In the genomic region with DNA sequence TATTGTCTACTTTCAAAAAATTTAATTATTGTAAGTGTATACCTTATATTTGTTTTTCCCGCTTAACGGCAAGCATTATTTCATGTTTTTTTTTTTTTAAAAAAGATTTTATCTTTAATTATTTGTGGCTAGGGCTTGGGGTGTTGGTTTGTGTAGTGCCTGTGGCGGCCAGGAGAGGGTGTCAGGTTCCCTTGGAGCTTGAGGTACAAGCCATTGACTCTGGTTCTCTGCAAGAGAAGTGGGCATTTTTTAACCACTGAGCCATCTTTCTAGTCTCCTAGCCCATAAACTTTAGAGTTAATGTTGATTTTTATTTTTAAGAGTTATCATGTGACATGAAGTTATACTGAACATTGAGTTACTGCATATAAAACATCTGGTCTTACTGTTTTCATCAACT, we compare ENCODE assay signal across 9 mouse cellular contexts. TPM values are rescaled to one million over a fixed set of nuclear protein-coding genes. Genes with fewer than 3 reads are reported as not detected.
DNase-seq lines count a peak whose midpoint lies in the region; ATAC-seq and TF ChIP-seq lines count a peak whose summit lies in the region.
"Had no signal": no experiment of that assay in that cellular context is flagged by ENCODE, and none has a peak within 500 bp of the region (broad histone marks: within the 10 kb centered on the region; RNA-seq: fewer than 3 reads in every experiment).

No protein-coding gene starts in this region.

- WGBS in forebrain, embryonic 11.5 days, result 83% methylated on average over 3 of the region's 3 CpGs
- 86% methylated on average over 3 of the region's 3 CpGs for WGBS in forebrain, embryonic 10.5 days
- 86% methylated on average over 3 of the region's 3 CpGs for WGBS in limb, embryonic 11.5 days
- 89% methylated on average over 3 of the region's 3 CpGs for WGBS in limb, embryonic 10.5 days
- WGBS in small intestine, adult 2 months, result 86% methylated on average over 3 of the region's 3 CpGs

- no peak overlapping the region for H3K4me2 ChIP-seq in forebrain, embryonic 11.5 days (ENCODE audit: low read depth, low read length, severe bottlenecking)
- H3K4me2 ChIP-seq in limb, embryonic 11.5 days (ENCODE audit: low read depth, severe bottlenecking), result no peak overlapping the region
- H3K4me2 ChIP-seq: heart, embryonic 13.5 days had no signal

- H3K9ac ChIP-seq in forebrain, embryonic 11.5 days (ENCODE audit: low read length), result no peak overlapping the region
- no peak overlapping the region for H3K9ac ChIP-seq in limb, embryonic 11.5 days (ENCODE audit: low read length)
- H3K9ac ChIP-seq: heart, embryonic 13.5 days had no signal

- peaks cover 3% of the 10 kb centered on the region; the same call in 1 of the 2 replicates for H3K36me3 ChIP-seq in forebrain, embryonic 11.5 days (ENCODE audit: control insufficient read depth, insufficient read depth, low read length)
- peaks cover 98% of the 10 kb centered on the region for H3K36me3 ChIP-seq in forebrain, embryonic 10.5 days (replicated peaks)
- peaks cover 9% of the 10 kb centered on the region for H3K36me3 ChIP-seq in limb, embryonic 11.5 days (ENCODE audit: control insufficient read depth, insufficient read depth, low read length)
- H3K36me3 ChIP-seq in limb, embryonic 10.5 days, result peaks cover 97% of the 10 kb centered on the region
- peaks cover 91% of the 10 kb centered on the region for H3K36me3 ChIP-seq in E14TG2a.4 (ENCODE audit: insufficient read depth, low read length)
- H3K36me3 ChIP-seq in small intestine, adult 2 months (ENCODE audit: control insufficient read depth, insufficient read depth, low read length), result peaks cover 76% of the 10 kb centered on the region

- H3K4me3 ChIP-seq in forebrain, embryonic 11.5 days (ENCODE audit: low read depth, low read length), result no peak overlapping the region
- no peak overlapping the region for H3K4me3 ChIP-seq in forebrain, embryonic 10.5 days
- H3K4me3 ChIP-seq in limb, embryonic 11.5 days (ENCODE audit: low read depth, low read length), result no peak overlapping the region
- no peak overlapping the region for H3K4me3 ChIP-seq in limb, embryonic 10.5 days
- H3K4me3 ChIP-seq in E14TG2a.4 (replicated peaks; ENCODE audit: low read length), result no peak overlapping the region
- H3K4me3 ChIP-seq in small intestine, adult 2 months (ENCODE audit: low read depth, low read length), result no peak overlapping the region
- H3K4me3 ChIP-seq: heart, embryonic 13.5 days had no signal

- DNase-seq in forebrain, embryonic 11.5 days (ENCODE audit: low spot score), result peak; percentile 45
- no peak for DNase-seq in forebrain, embryonic 10.5 days (ENCODE audit: extremely low spot score, low spot score)
- DNase-seq in limb, embryonic 11.5 days (ENCODE audit: low spot score), result peak; percentile 36
- DNase-seq in limb, embryonic 10.5 days (ENCODE audit: low spot score), result no peak
- peak; percentile 25 for DNase-seq in embryo, embryonic 11 days

- no peaks in the 10 kb centered on the region for H3K9me3 ChIP-seq in forebrain, embryonic 11.5 days (ENCODE audit: control insufficient read depth, low read length)
- no peaks in the 10 kb centered on the region for H3K9me3 ChIP-seq in forebrain, embryonic 10.5 days
- H3K9me3 ChIP-seq in limb, embryonic 11.5 days (ENCODE audit: control insufficient read depth, low read length), result no peaks in the 10 kb centered on the region
- no peaks in the 10 kb centered on the region for H3K9me3 ChIP-seq in limb, embryonic 10.5 days (replicated peaks)
- H3K9me3 ChIP-seq in E14TG2a.4 (ENCODE audit: low read length), result 0 out of 2 replicates have a peak, but pooled peaks cover 4% of the 10 kb centered on the region
- H3K9me3 ChIP-seq: heart, embryonic 13.5 days had no signal

- H3K4me1 ChIP-seq in forebrain, embryonic 11.5 days (replicated peaks; ENCODE audit: control insufficient read depth, insufficient read depth, low read length), result no peaks in the 10 kb centered on the region
- no peaks in the 10 kb centered on the region for H3K4me1 ChIP-seq in forebrain, embryonic 10.5 days
- H3K4me1 ChIP-seq in limb, embryonic 11.5 days (ENCODE audit: control insufficient read depth, insufficient read depth, low read length), result no peaks in the 10 kb centered on the region
- H3K4me1 ChIP-seq in limb, embryonic 10.5 days, result no peaks in the 10 kb centered on the region
- no peaks in the 10 kb centered on the region for H3K4me1 ChIP-seq in E14TG2a.4 (replicated peaks; ENCODE audit: low read depth, low read length)
- no peaks in the 10 kb centered on the region for H3K4me1 ChIP-seq in small intestine, adult 2 months (ENCODE audit: control insufficient read depth, insufficient read depth, insufficient read length, low read length)

- no peaks in the 10 kb centered on the region for H3K27me3 ChIP-seq in forebrain, embryonic 11.5 days (ENCODE audit: control insufficient read depth, insufficient read depth, low read length)
- H3K27me3 ChIP-seq in forebrain, embryonic 10.5 days (ENCODE audit: poor library complexity, severe bottlenecking), result no peaks in the 10 kb centered on the region
- H3K27me3 ChIP-seq in limb, embryonic 11.5 days (ENCODE audit: control insufficient read depth, insufficient read depth, low read length), result no peaks in the 10 kb centered on the region
- no peaks in the 10 kb centered on the region for H3K27me3 ChIP-seq in limb, embryonic 10.5 days (ENCODE audit: low read depth, poor library complexity, severe bottlenecking)
- no peaks in the 10 kb centered on the region for H3K27me3 ChIP-seq in E14TG2a.4 (ENCODE audit: insufficient read depth, low read length)
- H3K27me3 ChIP-seq in small intestine, adult 2 months (ENCODE audit: control insufficient read depth, insufficient read depth, low read length), result no peaks in the 10 kb centered on the region
- H3K27me3 ChIP-seq: heart, embryonic 13.5 days had no signal

- TF ChIP-seq CTCF in E14TG2a.4 (conservative IDR thresholded peaks at IDR 0.05; ENCODE audit: low read length), result peak; percentile 70
- peak; percentile 58; the same call in 1 of the 2 replicates for TF ChIP-seq CTCF in small intestine, adult 2 months (IDR thresholded peaks at IDR 0.05; ENCODE audit: extremely low read depth, insufficient read length, insufficient replicate concordance, low read depth, low read length)

- ATAC-seq in forebrain, embryonic 11.5 days (replicated peaks; ENCODE audit: low FRiP score), result no peak
- ATAC-seq in limb, embryonic 11.5 days (ENCODE audit: insufficient number of reproducible peaks, low FRiP score, low TSS enrichment, low read depth), result no peak
- no peak for ATAC-seq in frontal cortex, adult (ENCODE audit: low TSS enrichment)

- no peak overlapping the region for H3K27ac ChIP-seq in forebrain, embryonic 11.5 days (ENCODE audit: low read depth, low read length)
- H3K27ac ChIP-seq in forebrain, embryonic 10.5 days, result no peak overlapping the region
- no peak overlapping the region for H3K27ac ChIP-seq in limb, embryonic 11.5 days (replicated peaks; ENCODE audit: low read depth, low read length)
- no peak overlapping the region for H3K27ac ChIP-seq in limb, embryonic 10.5 days
- no peak overlapping the region for H3K27ac ChIP-seq in small intestine, adult 2 months (ENCODE audit: insufficient read depth, low read depth, low read length)
- H3K27ac ChIP-seq: heart, embryonic 13.5 days had no signal

- TF ChIP-seq POLR2A in small intestine, adult 2 months (IDR thresholded peaks at IDR 0.05; ENCODE audit: low read depth, low read length), result no peak

RNA-seq across cellular contexts. Expression of a gene that starts 18.5 kb away (rescaled TPM):
- polyA plus RNA-seq in forebrain, embryonic 11.5 days (2014; fragmentation: Nextera tagmentation; extraction: Ambion mirVana), result 0.36 and 0.64 TPM in 2 replicates
- 0.45 and 0.54 TPM in 2 replicates for polyA plus RNA-seq in forebrain, embryonic 10.5 days (2016; fragmentation: Nextera tagmentation; extraction: Ambion mirVana)
- polyA plus RNA-seq in limb, embryonic 11.5 days (2014; fragmentation: Nextera tagmentation; extraction: Ambion mirVana), result 0.51 and 0.54 TPM in 2 replicates
- 0.48 and 0.58 TPM in 2 replicates for polyA plus RNA-seq in limb, embryonic 10.5 days (2016; fragmentation: Nextera tagmentation; extraction: Ambion mirVana)
- 9.1 and 9.7 TPM in 2 replicates for polyA plus RNA-seq in small intestine, adult 2 months (2012; rRNA removed)

RNA-seq across cellular contexts. Expression of a gene that starts 24.3 kb away (rescaled TPM):
- polyA plus RNA-seq in forebrain, embryonic 11.5 days (2014; fragmentation: Nextera tagmentation; extraction: Ambion mirVana), result 12.6 and 13.2 TPM in 2 replicates
- 12.1 and 13.9 TPM in 2 replicates for polyA plus RNA-seq in forebrain, embryonic 10.5 days (2016; fragmentation: Nextera tagmentation; extraction: Ambion mirVana)
- polyA plus RNA-seq in limb, embryonic 11.5 days (2014; fragmentation: Nextera tagmentation; extraction: Ambion mirVana), result 13.8 and 14.4 TPM in 2 replicates
- polyA plus RNA-seq in limb, embryonic 10.5 days (2016; fragmentation: Nextera tagmentation; extraction: Ambion mirVana), result 13.5 and 14.7 TPM in 2 replicates
- polyA plus RNA-seq in small intestine, adult 2 months (2012; rRNA removed), result 0.53 and 1.3 TPM in 2 replicates

RNA-seq across cellular contexts. Expression of a gene that starts 53.0 kb away (rescaled TPM):
- 4.7 and 5.2 TPM in 2 replicates for polyA plus RNA-seq in forebrain, embryonic 11.5 days (2014; fragmentation: Nextera tagmentation; extraction: Ambion mirVana)
- polyA plus RNA-seq in forebrain, embryonic 10.5 days (2016; fragmentation: Nextera tagmentation; extraction: Ambion mirVana), result 4.6 and 5.4 TPM in 2 replicates
- polyA plus RNA-seq in limb, embryonic 11.5 days (2014; fragmentation: Nextera tagmentation; extraction: Ambion mirVana), result 2.7 and 3.0 TPM in 2 replicates
- 3.6 and 6.3 TPM in 2 replicates for polyA plus RNA-seq in limb, embryonic 10.5 days (2016; fragmentation: Nextera tagmentation; extraction: Ambion mirVana)
- 2.0 and 2.6 TPM in 2 replicates for polyA plus RNA-seq in small intestine, adult 2 months (2012; rRNA removed)

Comparison
In these comparisons a context has a peak if more than half of its experiments do, and no peak if none do; other contexts are left out.
1. DNase-seq: peak in forebrain, embryonic 11.5 days (single experiment), limb, embryonic 11.5 days (single experiment) and embryo, embryonic 11 days (single experiment); none in forebrain, embryonic 10.5 days (single experiment) and limb, embryonic 10.5 days (single experiment).